Mouse (Mus musculus) heart, postnatal 10 days (tissue): Measurements from ENCODE around the gene F11r. TPM values are rescaled to one million over a fixed set of nuclear protein-coding genes. Genes with fewer than 3 reads are reported as not detected.

ENCODE experiments used
- DNase-seq, 2 experiments: peaks; one replicate each; pipeline ENCODE4 v3.0.0; 2021
- intact Hi-C: fragments of 180-260 bp; cut with DNase I; formaldehyde crosslinking; loops from one replicate; pipeline ENCODE4 v1.15.1; 2025
- total RNA-seq, 2 experiments: library from RNA; stranded (reverse); gene quantifications; 2 replicates each; pipeline ENCODE4 v1.2.3; 2021

F11r gene
- total RNA-seq, 2 experiments from 2014 or later = 59.4 to 65.1 TPM

GRCm38 (mm10) chr1:171504586-171504985 is 67.3 kb downstream of the F11r start:
- DNase-seq = no peak
- intact Hi-C loops = no loop called here

DNA sequence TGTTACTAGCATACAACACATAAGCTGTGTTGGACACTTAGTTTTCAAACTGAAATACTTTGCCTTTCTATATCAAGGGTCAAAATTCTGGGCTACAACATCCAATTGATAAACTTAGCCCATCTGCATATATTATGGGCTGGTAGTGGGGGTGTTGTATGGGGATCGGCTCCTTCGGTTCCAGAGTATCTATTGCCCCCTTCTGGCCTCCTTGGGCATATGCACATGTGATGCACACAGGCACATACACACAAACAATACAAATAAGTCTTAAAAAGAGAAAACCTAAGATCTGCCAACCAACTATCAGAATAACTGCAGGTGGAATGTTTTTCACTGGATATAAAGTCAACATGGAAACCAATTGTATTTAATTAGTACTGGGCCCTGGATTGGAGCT is 75.9 kb downstream of the F11r start:
- intact Hi-C loops = loop anchor here (2.0 kb wide), 1 partner anchor 26 kb away; no protein-coding TSS in a partner anchor
- no peak for DNase-seq

- intact Hi-C loops = loop anchor here (2.0 kb wide), 1 partner anchor 25 kb away; no protein-coding TSS in a partner anchor
- DNase-seq = no peak
Observed at GRCm38 (mm10) chr1:171513760-171514159, 76.4 kb downstream of the F11r start.

Other genes with a start within 250 kb of the F11r start
- gene Pcp4l1, start 241.3 kb upstream of the F11r start, total RNA-seq = 100 to 1,000 TPM; 136 to 146 TPM
- not detected for gene Nr1i3, start 223.6 kb upstream of the F11r start, total RNA-seq
- 10 to 100 TPM; 88.9 to 95.9 TPM for gene Tomm40l, start 215.0 kb upstream of the F11r start, total RNA-seq
- 1 to 10 TPM; 2.3 to 4.2 TPM for gene Apoa2, start 212.5 kb upstream of the F11r start, total RNA-seq
- 1 to 10 TPM; 9.0 to 9.6 TPM for gene Fcer1g, start 203.2 kb upstream of the F11r start, total RNA-seq
- 1 to 10 TPM; 5.1 to 7.8 TPM for gene Adamts4, start 187.1 kb upstream of the F11r start, total RNA-seq
- 1,000 to 10,000 TPM; 1,054 to 1,076 TPM for gene Ndufs2, start 186.1 kb upstream of the F11r start, total RNA-seq
- 10 to 100 TPM; 28.0 to 28.6 TPM for gene B4galt3, start 167.2 kb upstream of the F11r start, total RNA-seq
- gene Ppox, start 156.3 kb upstream of the F11r start, total RNA-seq = 10 to 100 TPM; 20.7 to 21.4 TPM
- 10 to 100 TPM; 20.7 to 26.8 TPM for gene Usp21, start 149.5 kb upstream of the F11r start, total RNA-seq
- 100 to 1,000 TPM; 101 to 112 TPM for gene Ufc1, start 142.5 kb upstream of the F11r start, total RNA-seq
- gene Dedd, start 108.4 kb upstream of the F11r start, total RNA-seq = 10 to 100 TPM; 23.6 to 26.3 TPM
- gene Nit1, start 91.9 kb upstream of the F11r start, total RNA-seq = 10 to 100 TPM; 20.9 to 22.1 TPM
- 10 to 100 TPM; 73.4 to 73.9 TPM for gene Pfdn2, start 91.9 kb upstream of the F11r start, total RNA-seq
- under 1 TPM; 0.60 to 0.65 TPM for gene Klhdc9, start 76.7 kb upstream of the F11r start, total RNA-seq
- gene Nectin4, start 67.4 kb upstream of the F11r start, total RNA-seq = under 1 TPM in 1 of 2 experiments, not detected in 1; 0.22 TPM
- 1 to 10 TPM; 2.1 to 2.5 TPM for gene Arhgap30, start 48.6 kb upstream of the F11r start, total RNA-seq
- 10 to 100 TPM; 50.4 to 51.3 TPM for gene Usf1, start 26.2 kb upstream of the F11r start, total RNA-seq
- 1 to 10 TPM; 1.6 TPM for gene Tstd1, start 18.7 kb upstream of the F11r start, total RNA-seq
- 1 to 10 TPM; 4.4 to 4.5 TPM for gene Alyref2, start 65.9 kb downstream of the F11r start, total RNA-seq
- gene Itln1, start 97.8 kb downstream of the F11r start, total RNA-seq = not detected
- gene Cd244a, start 121.7 kb downstream of the F11r start, total RNA-seq = under 1 TPM; 0.10 to 0.20 TPM
- under 1 TPM; 0.17 to 0.22 TPM for gene Ly9, start 169.9 kb downstream of the F11r start, total RNA-seq
- gene Slamf7, start 215.5 kb downstream of the F11r start, total RNA-seq = under 1 TPM in 1 of 2 experiments, not detected in 1; 0.29 TPM
- 1 to 10 TPM; 1.8 to 2.3 TPM for gene Cd48, start 244.5 kb downstream of the F11r start, total RNA-seq